Comparison of ENCODE assay signal across 8 mouse cellular contexts in the genomic region with DNA sequence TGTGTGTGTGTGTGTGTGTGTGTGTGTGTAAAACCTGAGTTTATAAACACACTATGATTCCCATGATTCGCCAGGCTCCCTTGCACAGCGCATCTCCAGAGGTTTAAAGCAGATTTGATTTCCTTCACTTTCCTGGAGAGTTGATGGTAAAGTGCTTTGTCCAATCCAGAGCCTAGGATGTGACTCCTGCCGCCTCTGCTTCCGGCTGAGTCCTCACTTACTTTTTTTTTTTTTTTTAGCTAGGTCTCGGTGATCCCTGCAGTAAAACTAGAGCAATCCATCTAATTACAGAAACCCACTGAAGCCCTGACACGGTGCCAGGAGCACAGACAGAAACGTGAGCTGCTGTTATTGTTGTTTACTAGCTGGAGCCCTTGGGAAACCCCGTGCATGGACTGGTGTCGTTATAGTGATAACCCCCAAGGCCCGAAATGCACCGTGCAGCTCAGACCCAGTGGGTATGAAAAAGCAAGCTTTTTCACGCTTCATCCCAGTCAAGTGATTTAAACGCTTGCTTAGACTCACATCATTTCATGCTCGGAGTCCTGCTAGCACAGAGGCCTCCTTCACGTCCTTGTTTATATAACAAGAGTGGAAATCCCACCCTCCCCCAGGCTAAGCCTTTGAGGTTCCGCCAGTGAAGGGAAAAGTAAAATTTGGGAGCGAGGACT. TPM values are rescaled to one million over a fixed set of nuclear protein-coding genes. Genes with fewer than 3 reads are reported as not detected.
DNase-seq lines count a peak whose midpoint lies in the region; ATAC-seq and TF ChIP-seq lines count a peak whose summit lies in the region.

No protein-coding gene starts in this region.

- H3K9ac ChIP-seq in lung, embryonic 14.5 days: peak overlapping the region; percentile 26; the same call in 1 of the 2 replicates
- H3K9ac ChIP-seq in embryonic facial prominence, embryonic 15.5 days: no peak overlapping the region
- peak overlapping the region; percentile 12; the same call in 1 of the 2 replicates for H3K9ac ChIP-seq in hindbrain, embryonic 14.5 days
- H3K9ac ChIP-seq in liver, embryonic 14.5 days (replicated peaks): no peak overlapping the region

- peak; percentile 86 for ATAC-seq in lung, embryonic 14.5 days (ENCODE audit: insufficient read depth)
- peak; percentile 66 for ATAC-seq in embryonic facial prominence, embryonic 15.5 days (ENCODE audit: insufficient number of reproducible peaks, low FRiP score, low TSS enrichment, low read depth)
- peak; percentile 75 for ATAC-seq in hindbrain, embryonic 14.5 days (ENCODE audit: low FRiP score)
- no peak for ATAC-seq in liver, embryonic 14.5 days (ENCODE audit: insufficient read depth)
- no peak for ATAC-seq in inflammation-experienced regulatory T-cells, adult 6 months
- no peak for ATAC-seq in megakaryocyte-erythroid progenitor cell, adult 5-6 weeks (replicated peaks; ENCODE audit: low FRiP score, low TSS enrichment, poor library complexity, severe bottlenecking)

- peaks cover 12% of the 10 kb centered on the region; the same call in 1 of the 2 replicates for H3K4me1 ChIP-seq in lung, embryonic 14.5 days (ENCODE audit: insufficient read depth)
- H3K4me1 ChIP-seq in embryonic facial prominence, embryonic 15.5 days: peaks cover 33% of the 10 kb centered on the region
- H3K4me1 ChIP-seq in hindbrain, embryonic 14.5 days (replicated peaks; ENCODE audit: control insufficient read depth, insufficient read depth, low read length): peaks cover 12% of the 10 kb centered on the region
- H3K4me1 ChIP-seq in liver, embryonic 14.5 days (replicated peaks; ENCODE audit: control insufficient read depth in 2 of 2, insufficient read depth in 2 of 2, low read length in 1 of 2): peaks cover 7 to 21% of the 10 kb centered on the region in 2 experiments

- H3K9me3 ChIP-seq in lung, embryonic 14.5 days (ENCODE audit: low read depth, low read length): no peaks in the 10 kb centered on the region
- no peaks in the 10 kb centered on the region for H3K9me3 ChIP-seq in embryonic facial prominence, embryonic 15.5 days (replicated peaks)
- no peaks in the 10 kb centered on the region for H3K9me3 ChIP-seq in hindbrain, embryonic 14.5 days (ENCODE audit: control insufficient read depth, low read length)
- H3K9me3 ChIP-seq in liver, embryonic 14.5 days (ENCODE audit: control insufficient read depth, low read length): no peaks in the 10 kb centered on the region

- H3K27ac ChIP-seq in lung, embryonic 14.5 days (ENCODE audit: low read depth): peak overlapping the region; percentile 75
- H3K27ac ChIP-seq in embryonic facial prominence, embryonic 15.5 days (replicated peaks): peak overlapping the region; percentile 72
- peak overlapping the region; percentile 62 for H3K27ac ChIP-seq in hindbrain, embryonic 14.5 days
- H3K27ac ChIP-seq in liver, embryonic 14.5 days: no peak overlapping the region

- peak overlapping the region; percentile 14 for H3K4me3 ChIP-seq in lung, embryonic 14.5 days (ENCODE audit: low read depth, low read length)
- H3K4me3 ChIP-seq in embryonic facial prominence, embryonic 15.5 days (replicated peaks): no peak overlapping the region
- H3K4me3 ChIP-seq in hindbrain, embryonic 14.5 days (replicated peaks; ENCODE audit: low read length): 0 out of 2 replicates have a peak overlapping the region, but pooled peaks have one; percentile 6
- H3K4me3 ChIP-seq in liver, embryonic 14.5 days (ENCODE audit: insufficient read depth in 1 of 2, low read depth in 2 of 2, low read length in 2 of 2): no peak overlapping the region

- TF ChIP-seq CTCF in lung, embryonic 14.5 days (IDR thresholded peaks at IDR 0.05; ENCODE audit: low read depth): no peak
- TF ChIP-seq CTCF in liver, embryonic 14.5 days (IDR thresholded peaks at IDR 0.05; ENCODE audit: low read depth): no peak

- TF ChIP-seq EP300 in liver, embryonic 14.5 days (IDR thresholded peaks at IDR 0.05; ENCODE audit: low read depth): no peak

- H3K36me3 ChIP-seq in lung, embryonic 14.5 days (ENCODE audit: insufficient read depth): no peaks in the 10 kb centered on the region
- H3K36me3 ChIP-seq in embryonic facial prominence, embryonic 15.5 days: no peaks in the 10 kb centered on the region
- no peaks in the 10 kb centered on the region for H3K36me3 ChIP-seq in hindbrain, embryonic 14.5 days (replicated peaks; ENCODE audit: control insufficient read depth, insufficient read depth)
- no peaks in the 10 kb centered on the region for H3K36me3 ChIP-seq in liver, embryonic 14.5 days (replicated peaks; ENCODE audit: control insufficient read depth, insufficient read depth, low read depth)

- WGBS in lung, embryonic 14.5 days: 11% methylated on average over 17 of the region's 17 CpGs
- 9% methylated on average over 17 of the region's 17 CpGs for WGBS in embryonic facial prominence, embryonic 15.5 days
- 13% methylated on average over 17 of the region's 17 CpGs for WGBS in hindbrain, embryonic 14.5 days
- 58% methylated on average over 17 of the region's 17 CpGs for WGBS in liver, embryonic 14.5 days (ENCODE audit: insufficient replicate concordance)

- H3K27me3 ChIP-seq in lung, embryonic 14.5 days (ENCODE audit: insufficient read depth, low read length): no peaks in the 10 kb centered on the region
- no peaks in the 10 kb centered on the region; the same call in 1 of the 2 replicates for H3K27me3 ChIP-seq in embryonic facial prominence, embryonic 15.5 days
- H3K27me3 ChIP-seq in hindbrain, embryonic 14.5 days (ENCODE audit: control insufficient read depth, insufficient read depth, low read length): no peaks in the 10 kb centered on the region
- no peaks in the 10 kb centered on the region for H3K27me3 ChIP-seq in liver, embryonic 14.5 days (ENCODE audit: control insufficient read depth, insufficient read depth, low read length)

- peak; percentile 88 for DNase-seq in lung, embryonic 14.5 days
- no peak for DNase-seq in lung, adult 18-20 months
- DNase-seq in hindbrain, embryonic 14.5 days (ENCODE audit: low spot score): peak; percentile 74
- no peak for DNase-seq in liver, embryonic 14.5 days (ENCODE audit: low read depth in 3 of 3, low spot score in 3 of 3)
- DNase-seq in retina, embryonic 14.5 days (ENCODE audit: low spot score): peak; percentile 62

- H3K4me2 ChIP-seq in lung, embryonic 14.5 days: peak overlapping the region; percentile 54
- H3K4me2 ChIP-seq in embryonic facial prominence, embryonic 15.5 days (replicated peaks): peak overlapping the region; percentile 29; the same call in 1 of the 2 replicates
- peak overlapping the region; percentile 42 for H3K4me2 ChIP-seq in hindbrain, embryonic 14.5 days (replicated peaks)
- 0 out of 2 replicates have a peak overlapping the region, but pooled peaks have one; percentile 2 for H3K4me2 ChIP-seq in liver, embryonic 14.5 days (ENCODE audit: low read depth)

RNA-seq across cellular contexts. Expression of gene Cnn3, which starts 36.3 kb away (rescaled TPM):
- 671 and 678 TPM in 2 replicates for polyA plus RNA-seq in lung, embryonic 14.5 days (2014; fragmentation: Nextera tagmentation; extraction: Ambion mirVana)
- 844 and 852 TPM in 2 replicates for polyA plus RNA-seq in embryonic facial prominence, embryonic 15.5 days (2015; fragmentation: Nextera tagmentation; extraction: Ambion mirVana)
- 436 and 444 TPM in 2 replicates for polyA plus RNA-seq in hindbrain, embryonic 14.5 days (2014; fragmentation: Nextera tagmentation; extraction: Ambion mirVana)
- polyA plus RNA-seq in liver, embryonic 14.5 days (2012; rRNA removed): 52.9 and 62.7 TPM in 2 replicates
- polyA plus RNA-seq in liver, embryonic 14.5 days (2014; fragmentation: Nextera tagmentation; extraction: Ambion mirVana): 82.7 and 90.1 TPM in 2 replicates
- polyA plus RNA-seq in inflammation-experienced regulatory T-cells, adult 6 months (2017; shearing (Covaris generic)): 1 to 10 TPM; 1.4 to 2.3 (median 2.1) TPM
- total RNA-seq in megakaryocyte-erythroid progenitor cell, adult 5-6 weeks (2014; fragmentation: Nextera tagmentation): 29.9 and 35.0 TPM in 2 replicates
- total RNA-seq in megakaryocyte-erythroid progenitor cell, adult 5-6 weeks (2017): 25.8 and 27.0 TPM in 2 replicates

Comparison
In these comparisons a context has a peak if more than half of its experiments do, and no peak if none do; other contexts are left out.
1. DNase-seq: peak in lung, embryonic 14.5 days (single experiment), hindbrain, embryonic 14.5 days (single experiment) and retina, embryonic 14.5 days (single experiment); none in lung, adult 18-20 months (0 of 2) and liver, embryonic 14.5 days (0 of 3).
2. ATAC-seq: peak in lung, embryonic 14.5 days (single experiment), embryonic facial prominence, embryonic 15.5 days (single experiment) and hindbrain, embryonic 14.5 days (single experiment); none in liver, embryonic 14.5 days (single experiment), inflammation-experienced regulatory T-cells, adult 6 months (single experiment) and megakaryocyte-erythroid progenitor cell, adult 5-6 weeks (single experiment).
3. H3K4me2 ChIP-seq: peak in every context shown above with its lines; median percentile 54 in lung, embryonic 14.5 days; 42 in hindbrain, embryonic 14.5 days; 29 in embryonic facial prominence, embryonic 15.5 days; 2 in liver, embryonic 14.5 days.
4. H3K4me3 ChIP-seq: peak in lung, embryonic 14.5 days (single experiment) and hindbrain, embryonic 14.5 days (single experiment); none in embryonic facial prominence, embryonic 15.5 days (single experiment) and liver, embryonic 14.5 days (0 of 2).
5. H3K9ac ChIP-seq: peak in lung, embryonic 14.5 days (single experiment) and hindbrain, embryonic 14.5 days (single experiment); none in embryonic facial prominence, embryonic 15.5 days (single experiment) and liver, embryonic 14.5 days (single experiment).
6. RNA of gene Cnn3, which starts 36.3 kb away (polyA plus RNA-seq): 844 to 852 TPM in embryonic facial prominence, embryonic 15.5 days, 671 to 678 TPM in lung, embryonic 14.5 days, 436 to 444 TPM in hindbrain, embryonic 14.5 days and 52.9 to 90.1 TPM in liver, embryonic 14.5 days; 1.4 to 2.3 TPM in inflammation-experienced regulatory T-cells, adult 6 months; every median in the first group is over 10 times any median in the second.